Mouse (Mus musculus) embryonic facial prominence, embryonic 12.5 days (tissue): ENCODE data around the gene Mmp24. TPM values are rescaled to one million over a fixed set of nuclear protein-coding genes. Genes with fewer than 3 reads are reported as not detected.
A peak's percentile ranks its signal among the peaks of the same experiment; 100 is the strongest.

Experiments
- ATAC-seq: fragments of 200-750 bp; cut with Nextera tagmentation; 2 replicates; pipeline ENCODE4 v1.8.0; 2017; ENCODE audit not compliant: insufficient number of reproducible peaks, insufficient read depth, low FRiP score, low TSS enrichment
- H3K27ac ChIP-seq: fragments of 300-500 bp; sonication (generic); 2 replicates; pipeline ENCODE4 v1.5.1; 2016; ENCODE audit warnings: mild to moderate bottlenecking
- H3K27me3 ChIP-seq: fragments of 300-500 bp; sonication (generic); 2 replicates; pipeline ENCODE4 v1.6.1; 2016; ENCODE audit warnings: mild to moderate bottlenecking, moderate library complexity
- H3K36me3 ChIP-seq: fragments of 300-500 bp; sonication (generic); 2 replicates; pipeline ENCODE4 v1.6.1; 2016; ENCODE audit warnings: mild to moderate bottlenecking
- H3K4me1 ChIP-seq: fragments of 300-500 bp; sonication (generic); 2 replicates; pipeline ENCODE4 v1.6.1; 2016
- H3K4me2 ChIP-seq: fragments of 300-500 bp; sonication (generic); replicated peaks from 2 replicates; pipeline ENCODE4 v1.6.1; 2016; ENCODE audit warnings: mild to moderate bottlenecking, moderate library complexity
- H3K4me3 ChIP-seq: fragments of 300-500 bp; sonication (generic); 2 replicates; pipeline ENCODE4 v1.5.1; 2016; ENCODE audit warnings: mild to moderate bottlenecking
- H3K9ac ChIP-seq: fragments of 300-500 bp; sonication (generic); 2 replicates; pipeline ENCODE4 v1.6.1; 2016; ENCODE audit warnings: mild to moderate bottlenecking, moderate library complexity
- H3K9me3 ChIP-seq: fragments of 300-500 bp; sonication (generic); 2 replicates; pipeline ENCODE4 v1.6.1; 2016; ENCODE audit warnings: mild to moderate bottlenecking, moderate library complexity
- WGBS: fragments of 180-500 bp; shearing (Covaris S2); methylation state at CpG from one replicate; pipeline ENCODE4 v1.1.7; 2016; 5-methylcytosine and 5-hydroxymethylcytosine counted together
- polyA plus RNA-seq: library from polyadenylated mRNA; unstranded; fragments of >200 nt; fragmentation: Nextera tagmentation; extraction: Ambion mirVana; gene quantifications from 2 replicates; pipeline ENCODE4 v1.2.1, GENCODE M21; 2016

Mmp24 gene
- polyA plus RNA-seq, 1 experiment from 2014 or later: 0.61 TPM

GRCm38 (mm10) chr2:155817301-155818245 is 42.4 kb downstream of the Mmp24 start:
- peak overlapping the region; percentile 62; the same call in 1 of the 2 replicates for H3K4me3 ChIP-seq
- H3K9me3 ChIP-seq: no peaks in the 10 kb centered on the region
- no peak overlapping the region for H3K27ac ChIP-seq
- ATAC-seq: no peak
- H3K4me2 ChIP-seq: no peak overlapping the region; the same call in 1 of the 2 replicates
- H3K4me1 ChIP-seq: peaks cover 11% of the 10 kb centered on the region; the same call in 1 of the 2 replicates
- H3K36me3 ChIP-seq: peaks cover 29% of the 10 kb centered on the region
- H3K9ac ChIP-seq: 0 out of 2 replicates have a peak overlapping the region, but pooled peaks have one; percentile 70
- no peaks in the 10 kb centered on the region for H3K27me3 ChIP-seq
- 79% methylated on average over 10 of the region's 10 CpGs for WGBS

GRCm38 (mm10) chr2:155818596-155819391 is 43.7 kb downstream of the Mmp24 start:
- 2% methylated on average over 37 of the region's 37 CpGs for WGBS
- Histone ChIP-seq H3K27ac (peak overlapping the region; percentile 84), H3K4me1 (peaks cover 11% of the 10 kb centered on the region; the same call in 1 of the 2 replicates)

GRCm38 (mm10) chr2:155819392-155819448 is 44.1 kb downstream of the Mmp24 start, which contains the start of gene BC029722:
BC029722 (minus strand) TSS chr2:155819426.
- Histone ChIP-seq H3K36me3 (peaks cover 44% of the 10 kb centered on the region), H3K4me3 (peak within 1 kb of the TSS; percentile 62)
- ATAC-seq: no peak

More at GRCm38 (mm10) chr2:155818596-155819391, 43.7 kb downstream of the Mmp24 start:
- H3K4me3 ChIP-seq: peak overlapping the region; percentile 62
- no peaks in the 10 kb centered on the region for H3K27me3 ChIP-seq
- H3K4me2 ChIP-seq: peak overlapping the region; percentile 95
- no peaks in the 10 kb centered on the region for H3K9me3 ChIP-seq
- H3K9ac ChIP-seq: peak overlapping the region; percentile 70
- peaks cover 41% of the 10 kb centered on the region for H3K36me3 ChIP-seq
- ATAC-seq: peak; percentile 91

GRCm38 (mm10) chr2:155819449-155820251 is 44.5 kb downstream of the Mmp24 start:
- Histone ChIP-seq H3K9ac (peak overlapping the region; percentile 70), H3K36me3 (peaks cover 44% of the 10 kb centered on the region), H3K9me3 (no peaks in the 10 kb centered on the region), H3K4me3 (peak overlapping the region; percentile 62), H3K27me3 (no peaks in the 10 kb centered on the region), H3K4me2 (peak overlapping the region; percentile 95), H3K4me1 (peaks cover 11% of the 10 kb centered on the region; the same call in 1 of the 2 replicates), H3K27ac (peak overlapping the region; percentile 84)
- WGBS: 61% methylated on average over 6 of the region's 6 CpGs
- ATAC-seq: peak; percentile 57

More at GRCm38 (mm10) chr2:155819392-155819448, 44.1 kb downstream of the Mmp24 start, which contains the start of gene BC029722:
- Histone ChIP-seq H3K9ac (peak within 1 kb of the TSS; percentile 70), H3K9me3 (no peaks in the 10 kb centered on the region), H3K27ac (peak within 1 kb of the TSS; percentile 84), H3K4me1 (peaks cover 11% of the 10 kb centered on the region; the same call in 1 of the 2 replicates), H3K27me3 (no peaks in the 10 kb centered on the region), H3K4me2 (peak within 1 kb of the TSS; percentile 95)

- H3K9me3 ChIP-seq: no peaks in the 10 kb centered on the region
- no peaks in the 10 kb centered on the region for H3K27me3 ChIP-seq
- H3K4me1 ChIP-seq: peaks cover 18% of the 10 kb centered on the region; the same call in 1 of the 2 replicates
- no peak overlapping the region for H3K27ac ChIP-seq
- H3K9ac ChIP-seq: no peak overlapping the region
- no peak overlapping the region for H3K4me3 ChIP-seq
- WGBS: 85% methylated on average over 5 of the region's 5 CpGs
- peaks cover 44% of the 10 kb centered on the region for H3K36me3 ChIP-seq
- no peak for ATAC-seq
- no peak overlapping the region for H3K4me2 ChIP-seq
These were observed 45.6 kb downstream of the Mmp24 start for GRCm38 (mm10) chr2:155820779-155821178.

GRCm38 (mm10) chr2:155823722-155824121 is 48.6 kb downstream of the Mmp24 start:
- no peak overlapping the region for H3K4me2 ChIP-seq
- H3K36me3 ChIP-seq: peaks cover 44% of the 10 kb centered on the region
- no peak for ATAC-seq
- no peaks in the 10 kb centered on the region for H3K9me3 ChIP-seq
- peaks cover 24% of the 10 kb centered on the region for H3K4me1 ChIP-seq
- H3K4me3 ChIP-seq: no peak overlapping the region
- no peak overlapping the region for H3K9ac ChIP-seq
- H3K27me3 ChIP-seq: no peaks in the 10 kb centered on the region
- WGBS: 92% methylated on average over 8 of the region's 8 CpGs
- H3K27ac ChIP-seq: no peak overlapping the region

GRCm38 (mm10) chr2:155825904-155826629 is 50.9 kb downstream of the Mmp24 start:
- peak overlapping the region; percentile 85 for H3K4me2 ChIP-seq
- peaks cover 28% of the 10 kb centered on the region for H3K36me3 ChIP-seq
- no peaks in the 10 kb centered on the region for H3K9me3 ChIP-seq
- 2% methylated on average over 52 of the region's 52 CpGs for WGBS
- H3K9ac ChIP-seq: peak overlapping the region; percentile 81
- H3K4me1 ChIP-seq: peaks cover 18% of the 10 kb centered on the region
- peak; percentile 43 for ATAC-seq
- no peaks in the 10 kb centered on the region for H3K27me3 ChIP-seq
- H3K4me3 ChIP-seq: peak overlapping the region; percentile 96
- peak overlapping the region; percentile 82 for H3K27ac ChIP-seq

GRCm38 (mm10) chr2:155826630-155827424 is 51.7 kb downstream of the Mmp24 start, which contains the start of gene Eif6:
Eif6 (minus strand) TSS chr2:155826925.
- peak within 1 kb of the TSS; percentile 85 for H3K4me2 ChIP-seq
- no peaks in the 10 kb centered on the region for H3K9me3 ChIP-seq
- H3K36me3 ChIP-seq: peaks cover 22% of the 10 kb centered on the region
- WGBS: 4% methylated on average over 27 of the region's 27 CpGs
- peaks cover 18% of the 10 kb centered on the region for H3K4me1 ChIP-seq
- no peaks in the 10 kb centered on the region for H3K27me3 ChIP-seq
- H3K27ac ChIP-seq: peak within 1 kb of the TSS; percentile 82
- peak within 1 kb of the TSS; percentile 96 for H3K4me3 ChIP-seq
- ATAC-seq: peak; percentile 92
- peak within 1 kb of the TSS; percentile 81 for H3K9ac ChIP-seq

GRCm38 (mm10) chr2:155830841-155831240 is 55.7 kb downstream of the Mmp24 start:
- H3K9ac ChIP-seq: no peak overlapping the region
- H3K27ac ChIP-seq: no peak overlapping the region
- H3K4me2 ChIP-seq: no peak overlapping the region
- no peak overlapping the region for H3K4me3 ChIP-seq
- no peak for ATAC-seq
- WGBS: 92% methylated on average over 8 of the region's 8 CpGs
- H3K27me3 ChIP-seq: 0 out of 2 replicates have a peak, but pooled peaks cover 11% of the 10 kb centered on the region
- H3K9me3 ChIP-seq: no peaks in the 10 kb centered on the region
- H3K36me3 ChIP-seq: no peaks in the 10 kb centered on the region
- peaks cover 10% of the 10 kb centered on the region for H3K4me1 ChIP-seq

GRCm38 (mm10) chr2:155831302-155831701 is 56.2 kb downstream of the Mmp24 start:
- no peak overlapping the region for H3K27ac ChIP-seq
- H3K9ac ChIP-seq: no peak overlapping the region
- no peak overlapping the region for H3K4me3 ChIP-seq
- WGBS: 63% methylated on average over 9 of the region's 9 CpGs
- H3K4me2 ChIP-seq: no peak overlapping the region
- H3K9me3 ChIP-seq: no peaks in the 10 kb centered on the region
- ATAC-seq: no peak
- 0 out of 2 replicates have a peak, but pooled peaks cover 11% of the 10 kb centered on the region for H3K27me3 ChIP-seq
- H3K4me1 ChIP-seq: peaks cover 10% of the 10 kb centered on the region
- H3K36me3 ChIP-seq: no peaks in the 10 kb centered on the region
